Mouse (Mus musculus) hindbrain, embryonic 16.5 days (tissue): ENCODE measurements around the gene Helz2. TPM values are rescaled to one million over a fixed set of nuclear protein-coding genes. Genes with fewer than 3 reads are reported as not detected.
A peak's percentile ranks its signal among the peaks of the same experiment; 100 is the strongest.

Experiments used
- ATAC-seq: fragments of 200-750 bp; cut with Nextera tagmentation; 2 replicates; pipeline ENCODE4 v1.8.0; 2017; ENCODE audit warnings: moderate TSS enrichment, moderate library complexity
- H3K27ac ChIP-seq: fragments of 300-500 bp; sonication (generic); 2 replicates; pipeline ENCODE4 v1.5.1; 2014; ENCODE audit warnings: low read depth, mild to moderate bottlenecking, control low read depth, low read length, moderate library complexity
- H3K27me3 ChIP-seq: fragments of 300-500 bp; sonication (generic); replicated peaks from 2 replicates; pipeline ENCODE4 v1.6.1; 2014; ENCODE audit warnings: low read length; ENCODE audit not compliant: control insufficient read depth, insufficient read depth
- H3K36me3 ChIP-seq: fragments of 300-500 bp; sonication (generic); 2 replicates; pipeline ENCODE4 v1.6.1; 2014; ENCODE audit warnings: mild to moderate bottlenecking, low read length, moderate library complexity, mixed read lengths; ENCODE audit not compliant: control insufficient read depth, insufficient read depth
- H3K4me1 ChIP-seq: fragments of 300-500 bp; sonication (generic); 2 replicates; pipeline ENCODE4 v1.6.1; 2014; ENCODE audit warnings: low read depth, low read length; ENCODE audit not compliant: control insufficient read depth, insufficient read depth
- H3K4me2 ChIP-seq: fragments of 300-500 bp; sonication (generic); 2 replicates; pipeline ENCODE4 v1.6.1; 2014; ENCODE audit warnings: mild to moderate bottlenecking, low read length, control low read depth, moderate library complexity
- H3K4me3 ChIP-seq: fragments of 300-500 bp; sonication (generic); 2 replicates; pipeline ENCODE4 v1.5.1; 2014; ENCODE audit warnings: mild to moderate bottlenecking, low read length, control low read depth, moderate library complexity
- H3K9ac ChIP-seq: fragments of 300-500 bp; sonication (generic); 2 replicates; pipeline ENCODE4 v1.6.1; 2014; ENCODE audit warnings: low read depth, mild to moderate bottlenecking, control low read depth, low read length, moderate library complexity
- H3K9me3 ChIP-seq: fragments of 300-500 bp; sonication (generic); 2 replicates; pipeline ENCODE4 v1.6.1; 2014; ENCODE audit warnings: mild to moderate bottlenecking, low read length, moderate library complexity; ENCODE audit not compliant: control insufficient read depth
- WGBS: fragments of 180-500 bp; shearing (Covaris S2); extraction: QIAGEN DNeasy Blood & Tissue Kit; methylation state at CpG from one replicate; pipeline ENCODE4 v1.1.7; 2014; 5-methylcytosine and 5-hydroxymethylcytosine counted together
- polyA plus RNA-seq: library from polyadenylated mRNA; unstranded; fragments of >200 nt; fragmentation: Nextera tagmentation; extraction: Ambion mirVana; gene quantifications from 2 replicates; pipeline ENCODE4 v1.2.1, GENCODE M21; 2015

Gene Helz2
- polyA plus RNA-seq, 1 experiment from 2014 or later: 0.44 TPM

DNA sequence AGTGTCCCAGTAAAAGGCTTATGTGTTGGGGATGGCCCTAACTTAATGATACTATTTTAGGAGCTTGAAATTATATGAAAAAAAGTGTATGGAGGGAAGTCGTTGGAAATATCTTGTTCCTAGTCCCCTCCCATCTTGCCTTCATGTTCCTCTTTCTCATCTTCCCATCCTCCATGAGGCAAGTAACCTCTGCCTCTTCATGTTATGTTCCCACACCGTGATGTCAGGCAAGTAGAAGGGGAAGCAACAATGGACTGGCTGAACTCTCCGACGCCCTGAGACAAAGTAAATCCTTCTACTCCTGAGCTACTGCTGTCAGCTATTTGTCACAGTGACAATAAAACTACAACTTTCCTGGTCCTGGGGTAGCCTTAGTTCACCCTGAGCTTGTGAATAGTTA is 32.8 kb upstream of the Helz2 start:
- Histone ChIP-seq H3K36me3 (peaks cover 20% of the 10 kb centered on the region), H3K27me3 (no peaks in the 10 kb centered on the region), H3K4me3 (no peak overlapping the region), H3K9ac (no peak overlapping the region), H3K4me1 (no peaks in the 10 kb centered on the region), H3K4me2 (no peak overlapping the region), H3K27ac (no peak overlapping the region), H3K9me3 (no peaks in the 10 kb centered on the region)
- no peak for ATAC-seq
- 80% methylated on average over 4 of the region's 4 CpGs for WGBS

DNA sequence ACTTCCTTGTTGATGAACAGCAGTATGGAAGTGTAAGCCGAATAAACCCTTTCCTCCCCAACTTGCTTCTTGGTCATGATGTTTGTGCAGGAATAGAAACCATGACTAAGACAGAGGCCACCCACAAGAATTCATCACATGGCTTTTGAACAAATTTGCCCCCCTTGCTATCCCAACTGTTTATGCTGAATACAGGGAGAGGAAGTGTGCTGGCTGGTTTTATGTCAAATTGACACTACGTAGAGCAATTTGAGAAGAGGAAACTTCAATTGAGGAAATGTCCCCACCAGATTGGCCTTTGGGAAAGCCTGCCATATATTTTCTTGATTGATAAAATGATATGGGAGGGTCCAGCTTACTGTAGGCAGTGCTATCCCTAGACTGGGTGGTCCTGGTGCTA is 32.0 kb upstream of the Helz2 start:
- Histone ChIP-seq H3K27me3 (no peaks in the 10 kb centered on the region), H3K9ac (no peak overlapping the region), H3K4me1 (no peaks in the 10 kb centered on the region), H3K36me3 (peaks cover 20% of the 10 kb centered on the region), H3K4me3 (no peak overlapping the region), H3K4me2 (no peak overlapping the region), H3K9me3 (no peaks in the 10 kb centered on the region), H3K27ac (no peak overlapping the region)
- 99% methylated on average over 2 of the region's 2 CpGs for WGBS
- ATAC-seq: no peak

DNA sequence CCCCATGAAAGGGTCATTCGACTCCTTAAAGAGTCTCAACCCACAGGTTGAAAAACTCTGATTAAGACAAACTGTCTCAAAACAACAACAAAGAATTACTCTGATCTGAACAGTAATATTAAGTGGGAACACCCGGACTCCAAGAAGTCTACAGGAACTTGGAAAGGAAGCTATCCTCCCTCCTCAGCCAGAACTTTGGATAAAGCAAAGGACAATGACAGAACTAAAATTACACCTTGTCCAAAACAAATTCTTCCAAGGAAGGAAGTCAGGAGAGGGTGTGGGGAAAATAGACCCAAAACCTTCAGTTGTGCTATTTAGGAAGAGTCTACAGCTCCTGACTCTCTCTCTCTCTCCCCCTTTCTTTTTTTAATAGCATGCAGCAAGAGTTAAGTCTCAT is 30.3 kb upstream of the Helz2 start:
- WGBS: 93% methylated on average over 2 of the region's 2 CpGs

DNA sequence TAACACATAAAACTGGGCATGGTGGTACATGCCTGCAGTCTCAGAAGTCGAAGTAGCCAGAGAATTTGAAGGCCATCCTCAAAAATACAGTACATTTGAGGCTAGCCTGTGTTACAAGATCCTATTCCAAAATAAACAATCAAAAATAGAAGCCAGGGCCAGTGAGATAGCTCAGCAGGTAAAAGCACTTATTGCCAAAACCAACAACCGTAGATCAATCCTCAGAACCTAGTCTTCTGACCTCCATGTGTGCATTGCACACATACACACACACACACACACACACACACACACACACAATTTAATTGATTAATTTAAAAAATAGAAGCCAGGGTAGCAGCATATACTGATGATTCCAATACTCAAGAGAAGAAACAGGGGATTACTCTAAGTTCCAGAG is 25.0 kb upstream of the Helz2 start:
- Histone ChIP-seq H3K27me3 (no peaks in the 10 kb centered on the region), H3K4me2 (no peak overlapping the region), H3K27ac (no peak overlapping the region), H3K36me3 (peaks cover 30% of the 10 kb centered on the region), H3K4me1 (no peaks in the 10 kb centered on the region), H3K4me3 (no peak overlapping the region), H3K9ac (no peak overlapping the region), H3K9me3 (no peaks in the 10 kb centered on the region)
- ATAC-seq: no peak
- 97% methylated on average over 2 of the region's 2 CpGs for WGBS

More for the DNA sequence above, 30.3 kb upstream of the Helz2 start:
- Histone ChIP-seq H3K9me3 (no peaks in the 10 kb centered on the region), H3K4me2 (no peak overlapping the region), H3K9ac (no peak overlapping the region), H3K27ac (no peak overlapping the region), H3K4me1 (no peaks in the 10 kb centered on the region), H3K4me3 (no peak overlapping the region), H3K27me3 (no peaks in the 10 kb centered on the region), H3K36me3 (peaks cover 19% of the 10 kb centered on the region)
- ATAC-seq: no peak

DNA sequence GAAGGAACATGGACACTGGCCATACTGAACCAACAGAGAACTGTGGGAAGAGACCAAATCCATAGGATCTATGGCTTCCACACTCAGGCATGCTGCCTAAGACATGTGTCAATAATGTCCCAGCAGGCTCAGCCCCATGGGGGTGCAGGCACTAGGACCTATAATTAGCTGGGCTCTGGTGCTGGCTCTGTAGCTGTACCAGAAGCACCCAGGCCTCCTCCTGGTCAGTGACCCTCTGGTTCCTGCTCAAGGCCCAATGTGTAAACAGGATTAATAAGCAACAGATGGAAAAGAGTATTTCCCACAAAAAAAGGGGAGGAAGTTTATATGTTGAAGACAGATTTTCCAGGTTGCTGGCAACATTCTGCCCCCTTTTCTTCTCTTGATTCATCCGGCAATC is 11.4 kb upstream of the Helz2 start:
- WGBS: 92% methylated on average over 1 of the region's 1 CpGs
- Histone ChIP-seq H3K9me3 (no peaks in the 10 kb centered on the region), H3K36me3 (peaks cover 39% of the 10 kb centered on the region), H3K4me2 (no peak overlapping the region), H3K4me1 (no peaks in the 10 kb centered on the region), H3K4me3 (no peak overlapping the region), H3K27me3 (no peaks in the 10 kb centered on the region), H3K9ac (no peak overlapping the region), H3K27ac (no peak overlapping the region)
- ATAC-seq: no peak

DNA sequence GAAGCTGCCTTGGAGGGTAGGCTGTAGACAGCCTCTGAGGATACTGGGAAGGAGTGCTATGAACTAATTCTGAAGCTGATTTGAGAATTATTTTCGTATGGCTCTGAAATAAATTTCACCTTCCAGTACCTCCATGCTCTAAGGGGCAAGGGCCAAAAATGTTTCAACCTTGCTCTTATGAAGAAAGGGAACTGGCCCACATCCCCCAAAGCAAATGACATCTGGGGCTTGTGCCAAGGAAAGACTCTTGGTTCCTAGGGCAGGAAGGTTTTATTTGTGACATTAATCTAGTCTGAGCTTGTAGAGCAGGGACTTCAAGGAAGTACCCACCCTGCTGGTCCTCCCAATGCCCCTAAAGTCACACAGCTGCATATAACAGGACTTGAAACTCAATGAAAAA is 10.0 kb upstream of the Helz2 start:
- Histone ChIP-seq H3K27ac (no peak overlapping the region), H3K36me3 (peaks cover 37% of the 10 kb centered on the region), H3K9ac (no peak overlapping the region), H3K9me3 (no peaks in the 10 kb centered on the region), H3K4me2 (no peak overlapping the region), H3K4me3 (no peak overlapping the region), H3K4me1 (no peaks in the 10 kb centered on the region), H3K27me3 (no peaks in the 10 kb centered on the region)
- WGBS: 88% methylated on average over 1 of the region's 1 CpGs
- ATAC-seq: no peak

DNA sequence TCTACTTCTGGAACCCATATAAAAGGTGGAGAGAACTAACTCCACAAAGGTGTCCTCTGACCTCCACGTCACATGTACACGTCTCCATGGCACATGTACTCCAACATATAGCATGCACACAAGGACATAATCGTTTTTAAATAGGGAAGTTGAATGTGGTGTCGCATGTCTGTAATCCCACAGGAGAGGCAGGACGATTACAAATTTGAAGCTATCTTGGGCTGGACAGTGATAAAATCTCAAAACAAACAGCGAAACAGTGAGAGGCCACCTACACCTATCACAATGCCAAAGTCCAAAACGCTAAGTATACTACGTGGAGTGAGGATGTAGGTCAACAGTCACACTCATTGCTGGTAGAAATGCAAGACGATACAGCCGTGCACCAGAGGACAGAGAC is 7.4 kb upstream of the Helz2 start:
- Histone ChIP-seq H3K4me2 (no peak overlapping the region), H3K9ac (no peak overlapping the region), H3K27me3 (no peaks in the 10 kb centered on the region), H3K27ac (no peak overlapping the region), H3K4me3 (no peak overlapping the region), H3K9me3 (no peaks in the 10 kb centered on the region), H3K36me3 (peaks cover 20% of the 10 kb centered on the region), H3K4me1 (no peaks in the 10 kb centered on the region)
- ATAC-seq: no peak
- WGBS: 88% methylated on average over 10 of the region's 10 CpGs

DNA sequence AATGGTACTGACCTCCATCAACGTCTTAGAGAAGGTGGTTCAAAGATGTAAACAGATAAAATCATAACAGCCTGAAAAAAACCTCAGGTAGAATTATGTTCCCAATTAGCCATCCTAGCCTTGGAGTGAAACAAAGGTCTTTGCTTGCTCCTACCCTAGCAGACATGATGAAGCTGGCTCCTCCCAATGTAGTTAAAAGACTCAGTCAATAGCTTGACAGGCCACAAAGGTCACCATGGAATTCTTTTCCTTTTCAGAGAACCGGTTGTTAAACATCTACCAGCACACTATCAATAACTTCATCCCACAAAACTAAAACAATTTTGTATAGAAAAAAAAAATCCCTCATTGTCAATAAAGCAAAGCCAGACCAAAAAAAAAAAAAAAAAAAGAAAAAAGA is 3.2 kb upstream of the Helz2 start:
- no peaks in the 10 kb centered on the region for H3K9me3 ChIP-seq
- H3K36me3 ChIP-seq: no peaks in the 10 kb centered on the region
- H3K27ac ChIP-seq: no peak overlapping the region
- H3K4me3 ChIP-seq: no peak overlapping the region
- no peaks in the 10 kb centered on the region for H3K4me1 ChIP-seq
- 14% methylated on average over 2 of the region's 2 CpGs for WGBS
- ATAC-seq: no peak
- no peaks in the 10 kb centered on the region for H3K27me3 ChIP-seq
- no peak overlapping the region for H3K4me2 ChIP-seq
- no peak overlapping the region for H3K9ac ChIP-seq

DNA sequence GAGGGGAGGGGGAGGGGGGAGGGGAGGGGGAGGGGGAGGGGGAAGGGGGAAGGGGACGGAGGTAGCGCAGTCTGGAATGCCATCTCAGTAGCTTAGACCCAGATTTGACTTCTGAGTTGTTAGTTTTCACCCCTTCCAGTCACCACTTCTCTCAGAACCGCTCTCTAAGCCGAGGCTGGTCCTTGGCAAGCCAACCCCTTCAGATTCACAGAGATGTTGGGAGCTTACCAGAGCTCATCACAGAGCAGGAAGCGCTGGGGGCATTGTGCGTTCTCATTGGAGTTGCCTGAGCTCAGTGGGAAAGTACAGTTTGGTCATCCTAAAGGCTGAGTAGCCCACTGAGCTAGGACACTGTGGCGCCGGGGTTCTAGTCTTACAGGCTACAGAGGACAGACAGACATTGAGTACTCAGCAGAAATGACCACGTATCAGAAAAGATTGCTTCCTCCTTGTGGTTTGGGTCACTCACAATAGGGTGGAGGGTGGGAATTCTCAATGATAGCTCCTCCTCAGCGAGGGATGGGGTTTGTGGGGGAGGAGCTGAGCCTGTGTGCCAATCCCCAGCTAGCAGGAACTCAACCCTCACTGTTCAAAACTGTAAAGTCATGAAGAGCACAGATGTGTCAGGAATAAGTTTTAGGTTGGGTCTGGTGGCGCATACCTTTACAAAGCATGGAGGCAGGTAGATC is 2.0 kb upstream of the Helz2 start:
- no peak overlapping the region for H3K4me2 ChIP-seq
- no peak overlapping the region for H3K4me3 ChIP-seq
- no peak overlapping the region for H3K9ac ChIP-seq
- H3K27me3 ChIP-seq: no peaks in the 10 kb centered on the region
- no peaks in the 10 kb centered on the region for H3K9me3 ChIP-seq
- no peak for ATAC-seq
- no peaks in the 10 kb centered on the region for H3K4me1 ChIP-seq
- H3K27ac ChIP-seq: no peak overlapping the region
- WGBS: 47% methylated on average over 11 of the region's 11 CpGs
- H3K36me3 ChIP-seq: no peaks in the 10 kb centered on the region

DNA sequence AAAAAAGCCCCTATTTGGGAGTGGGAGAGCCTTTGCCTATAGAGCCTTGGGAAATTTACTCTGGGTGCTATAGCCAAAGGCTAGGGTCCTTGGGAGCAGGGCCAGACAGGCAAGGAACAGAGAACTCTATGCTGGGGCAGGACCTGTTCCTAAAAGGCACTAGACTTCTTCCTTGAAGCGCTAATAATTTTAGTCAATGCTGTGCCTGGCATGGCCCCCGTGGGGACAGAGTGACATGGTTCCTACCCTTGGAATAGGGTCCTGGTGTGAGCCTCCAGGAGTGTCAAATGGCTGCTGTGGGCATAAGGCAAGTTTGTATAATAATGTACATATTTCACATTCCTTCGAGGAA is 463 bp upstream of the Helz2 start:
- H3K4me2 ChIP-seq: peak overlapping the region; percentile 46
- H3K4me3 ChIP-seq: no peak overlapping the region
- H3K9ac ChIP-seq: no peak overlapping the region
- no peaks in the 10 kb centered on the region for H3K36me3 ChIP-seq
- H3K4me1 ChIP-seq: no peaks in the 10 kb centered on the region
- WGBS: 69% methylated on average over 3 of the region's 3 CpGs
- H3K9me3 ChIP-seq: no peaks in the 10 kb centered on the region
- H3K27ac ChIP-seq: no peak overlapping the region
- H3K27me3 ChIP-seq: no peaks in the 10 kb centered on the region
- no peak for ATAC-seq
